Mouse (Mus musculus) adrenal gland, postnatal 10 days (tissue): ENCODE measurements around the gene Bicral. TPM values are rescaled to one million over a fixed set of nuclear protein-coding genes. Genes with fewer than 3 reads are reported as not detected.

Source experiments
- DNase-seq: peaks from one replicate; pipeline ENCODE4 v3.0.0; 2021; ENCODE audit warnings: mixed read lengths
- total RNA-seq, 2 experiments: library from RNA; stranded (reverse); gene quantifications; 2 replicates each; pipeline ENCODE4 v1.2.3; 2021

The Bicral gene
- total RNA-seq, 2 experiments from 2014 or later, result 15.2 to 19.0 TPM

GRCm38 (mm10) chr17:46843022-46843421, 15.3 kb downstream of the Bicral start:
- DNase-seq, result no peak

GRCm38 (mm10) chr17:46840304-46841010, 17.8 kb downstream of the Bicral start:
- no peak for DNase-seq

DNA sequence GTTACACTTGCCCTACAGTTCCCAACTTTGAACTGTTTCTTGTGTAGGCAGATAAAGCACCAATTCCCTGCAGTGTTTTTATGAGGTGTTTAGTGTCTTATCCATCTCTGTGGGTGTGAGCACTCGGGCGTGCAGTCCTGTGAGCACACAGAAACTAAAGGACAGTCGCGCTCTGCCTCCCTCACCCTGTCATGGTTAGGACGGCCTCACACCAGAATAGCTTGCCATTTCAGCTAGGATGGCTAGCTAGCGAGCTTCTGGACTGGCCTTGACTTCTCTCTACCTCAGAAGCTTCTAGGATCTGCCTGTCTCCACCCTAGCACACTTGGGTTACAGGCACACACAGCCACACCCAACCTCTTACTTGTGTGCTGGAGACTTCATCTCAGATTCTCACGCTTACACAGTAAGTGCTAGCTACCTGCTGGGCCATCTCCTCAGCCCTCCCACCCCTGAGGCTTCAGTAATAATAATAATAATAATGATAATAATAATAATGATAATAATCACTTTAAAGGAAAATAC, 19.8 kb downstream of the Bicral start:
- no peak for DNase-seq

- no peak for DNase-seq
These were observed 20.4 kb downstream of the Bicral start for GRCm38 (mm10) chr17:46837897-46838296.

DNA sequence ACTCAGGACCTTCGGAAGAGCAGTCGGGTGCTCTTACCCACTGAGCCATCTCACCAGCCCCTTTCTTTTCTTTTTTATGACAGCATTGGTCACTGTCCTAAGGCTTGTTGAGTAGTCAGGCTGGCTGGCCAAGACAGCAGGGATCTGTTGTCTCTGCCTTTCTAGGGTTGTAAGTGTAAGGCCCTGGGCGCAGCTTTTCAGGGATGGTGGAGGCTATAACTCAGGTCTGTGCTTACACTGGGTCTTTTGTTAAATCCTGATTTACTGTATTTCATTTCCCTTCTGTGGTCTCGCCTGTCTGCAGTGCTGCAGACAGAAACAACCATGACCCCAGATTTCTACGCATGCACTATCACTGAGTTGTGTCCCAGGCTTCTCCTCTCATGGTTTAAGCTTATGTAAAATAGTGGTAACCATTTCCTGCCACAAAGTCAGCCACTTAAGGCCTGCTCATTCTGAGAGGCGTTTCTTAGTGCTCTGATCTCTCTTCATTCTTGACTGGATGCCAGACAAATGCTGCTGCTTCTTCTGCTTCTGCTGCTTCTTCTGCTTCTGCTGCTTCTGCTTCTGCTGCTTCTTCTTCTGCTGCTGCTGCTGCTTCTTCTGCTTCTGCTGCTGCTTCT, 23.1 kb downstream of the Bicral start:
- DNase-seq, result no peak

DNA sequence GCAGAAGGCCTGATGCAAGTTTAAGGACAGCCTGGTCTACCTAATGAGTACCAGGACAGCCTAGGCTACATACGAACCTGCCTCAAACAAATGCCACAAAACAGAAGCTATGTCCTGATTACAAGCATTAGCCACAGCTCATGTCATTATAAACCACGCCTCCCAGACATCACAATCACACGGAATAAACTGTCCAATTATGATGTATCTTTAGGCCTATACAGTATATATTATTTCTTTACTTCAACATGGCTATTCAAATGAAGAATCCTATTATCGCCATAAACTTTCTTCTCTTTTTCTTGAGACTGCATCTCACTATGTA, 25.3 kb downstream of the Bicral start:
- no peak for DNase-seq

DNA sequence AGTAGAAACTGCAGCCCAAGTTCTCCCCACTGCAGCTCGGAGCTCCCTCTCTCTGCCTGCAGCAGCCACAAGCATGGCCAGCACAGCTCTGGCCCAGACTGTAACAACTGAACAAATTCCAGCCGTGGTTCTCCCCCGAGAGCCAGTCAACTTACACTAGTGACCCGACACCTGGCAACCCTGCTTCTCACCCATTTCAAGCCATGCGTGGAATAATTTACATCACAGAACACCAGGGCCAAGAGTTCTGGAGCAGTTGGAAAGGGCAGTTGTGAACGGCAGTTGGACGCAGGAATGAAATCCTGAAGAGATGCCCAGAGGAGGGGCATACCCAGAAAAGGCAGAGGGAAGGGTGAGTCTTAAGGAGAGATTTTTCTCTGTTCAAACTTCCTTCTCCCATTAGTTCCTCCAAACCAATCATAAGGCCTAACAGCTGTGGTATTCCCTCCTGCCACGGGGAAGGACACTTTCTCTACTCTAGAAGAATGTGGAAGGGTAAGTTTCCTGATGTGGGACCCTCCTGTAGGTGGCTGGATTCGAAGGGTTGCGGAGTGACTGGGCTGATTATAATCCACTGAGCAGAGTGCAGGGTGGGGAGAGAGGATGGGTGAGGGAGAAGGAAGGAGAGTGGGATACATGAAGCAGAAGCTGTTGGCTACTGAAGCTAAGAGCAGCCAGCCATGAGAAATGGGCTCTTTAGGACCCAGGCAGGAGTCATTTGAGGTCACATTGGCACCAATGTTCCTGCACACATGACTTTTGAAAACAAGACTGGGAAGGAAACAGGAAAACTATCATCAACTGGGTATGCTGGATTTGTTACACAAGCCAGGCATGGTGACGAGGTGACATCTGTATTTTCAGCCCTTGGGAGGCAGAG, 25.9 kb downstream of the Bicral start:
- peak; percentile 70 for DNase-seq

- DNase-seq, result no peak
These were observed 28.3 kb downstream of the Bicral start for GRCm38 (mm10) chr17:46829856-46830535.

- DNase-seq, result no peak
These were observed 29.3 kb downstream of the Bicral start for GRCm38 (mm10) chr17:46828935-46829334.

DNA sequence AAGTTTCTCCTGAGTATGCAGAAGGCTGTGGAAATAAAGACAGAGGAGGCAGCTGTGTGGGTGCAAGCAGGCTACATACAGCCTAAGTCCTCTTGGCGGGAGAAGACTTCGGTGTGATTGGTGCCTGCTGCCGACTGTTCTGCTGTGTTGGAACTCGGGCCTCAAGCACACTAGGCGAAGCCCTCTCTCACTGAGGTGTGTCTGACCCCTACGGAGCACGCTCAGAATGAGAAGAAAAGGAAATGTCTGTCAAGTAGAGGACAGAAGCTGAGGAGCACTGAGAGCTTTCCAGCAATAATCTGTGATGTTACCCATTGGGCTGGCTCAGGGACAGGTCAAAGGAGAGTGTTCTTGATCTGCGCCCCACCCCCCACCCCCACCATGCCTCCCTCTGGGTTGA, 35.2 kb downstream of the Bicral start:
- no peak for DNase-seq

DNA sequence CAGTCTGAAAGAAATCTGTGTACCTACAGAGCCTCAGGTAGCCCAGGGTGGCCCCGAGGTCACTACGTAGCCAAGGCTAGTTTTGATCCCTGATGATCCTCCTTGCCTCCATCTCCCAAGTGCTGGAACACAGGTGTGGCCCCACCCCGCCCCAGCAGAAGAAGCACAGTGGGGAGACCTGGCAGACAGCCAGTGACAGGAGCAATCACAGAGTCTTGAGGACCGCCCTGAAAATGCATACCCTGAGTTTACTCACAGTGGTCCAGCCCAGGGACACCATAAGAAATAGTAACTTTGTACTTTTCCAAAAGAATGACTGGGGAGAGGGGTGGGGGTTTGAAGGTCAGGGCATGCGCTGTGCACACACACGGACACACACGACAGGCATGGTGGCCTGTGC, 37.7 kb downstream of the Bicral start:
- DNase-seq, result no peak

GRCm38 (mm10) chr17:46817734-46818158, 40.5 kb downstream of the Bicral start:
- peak; percentile 19 for DNase-seq

DNA sequence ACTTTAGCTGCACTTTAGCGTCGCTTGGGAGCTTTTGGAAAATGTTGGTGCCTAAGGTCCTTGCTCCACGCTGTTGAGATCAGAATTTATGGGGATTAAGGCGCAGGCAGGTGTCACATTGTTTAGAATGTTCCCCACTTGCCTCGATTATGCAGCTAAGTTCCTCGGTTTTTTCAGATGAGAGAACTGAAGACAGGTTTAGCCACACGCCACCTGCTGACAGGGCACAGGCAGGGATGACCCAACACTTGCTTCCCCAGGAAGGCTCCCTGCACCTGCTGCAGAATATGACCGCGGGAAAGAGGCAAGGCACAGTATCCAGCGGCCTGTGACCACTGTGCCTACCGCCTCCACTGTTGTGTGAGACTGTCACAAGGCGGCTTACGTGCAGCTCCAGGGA, 42.0 kb downstream of the Bicral start:
- no peak for DNase-seq

- no peak for DNase-seq
These were observed 43.8 kb downstream of the Bicral start for GRCm38 (mm10) chr17:46814497-46814896.

DNA sequence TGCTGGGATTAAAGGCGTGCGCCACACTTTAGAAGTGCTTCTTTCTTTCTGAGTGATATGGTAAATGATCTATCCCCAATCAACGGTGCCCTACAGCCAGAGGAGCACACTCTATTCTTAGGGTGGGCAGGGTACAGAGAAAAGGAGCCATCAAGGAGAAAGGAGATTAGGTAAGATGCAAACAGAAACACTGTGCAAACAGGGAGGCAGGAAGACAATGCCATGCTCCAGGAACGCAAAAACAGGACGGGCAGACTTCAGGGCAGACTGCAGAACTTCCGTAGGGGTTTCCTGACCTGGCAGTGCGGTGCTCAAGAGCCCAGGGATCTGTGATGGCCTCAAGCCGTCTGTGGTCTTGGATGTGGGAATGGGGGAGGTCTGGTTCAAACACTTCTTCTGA, 44.6 kb downstream of the Bicral start:
- no peak for DNase-seq

GRCm38 (mm10) chr17:46812442-46812841, 45.8 kb downstream of the Bicral start:
- no peak for DNase-seq

DNA sequence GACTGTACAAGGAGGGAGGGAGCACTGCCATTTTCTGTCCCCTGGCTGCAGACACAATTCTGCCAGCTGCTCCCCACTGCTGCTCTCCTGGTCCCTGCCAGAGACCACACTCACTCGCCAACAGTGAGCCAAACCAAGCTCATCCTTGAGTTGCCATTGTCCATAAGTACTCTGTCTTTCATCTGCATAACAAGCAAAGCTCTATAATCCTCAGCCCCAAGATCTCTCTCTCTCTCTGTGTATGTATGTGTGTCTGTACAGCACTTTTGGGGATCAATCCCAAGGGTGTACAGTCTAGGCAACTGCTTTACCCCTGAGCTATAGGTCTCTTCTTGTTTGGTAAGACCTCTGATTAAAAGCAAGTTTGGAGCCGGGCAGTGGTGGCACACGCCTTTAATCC, 47.6 kb downstream of the Bicral start:
- no peak for DNase-seq

DNA sequence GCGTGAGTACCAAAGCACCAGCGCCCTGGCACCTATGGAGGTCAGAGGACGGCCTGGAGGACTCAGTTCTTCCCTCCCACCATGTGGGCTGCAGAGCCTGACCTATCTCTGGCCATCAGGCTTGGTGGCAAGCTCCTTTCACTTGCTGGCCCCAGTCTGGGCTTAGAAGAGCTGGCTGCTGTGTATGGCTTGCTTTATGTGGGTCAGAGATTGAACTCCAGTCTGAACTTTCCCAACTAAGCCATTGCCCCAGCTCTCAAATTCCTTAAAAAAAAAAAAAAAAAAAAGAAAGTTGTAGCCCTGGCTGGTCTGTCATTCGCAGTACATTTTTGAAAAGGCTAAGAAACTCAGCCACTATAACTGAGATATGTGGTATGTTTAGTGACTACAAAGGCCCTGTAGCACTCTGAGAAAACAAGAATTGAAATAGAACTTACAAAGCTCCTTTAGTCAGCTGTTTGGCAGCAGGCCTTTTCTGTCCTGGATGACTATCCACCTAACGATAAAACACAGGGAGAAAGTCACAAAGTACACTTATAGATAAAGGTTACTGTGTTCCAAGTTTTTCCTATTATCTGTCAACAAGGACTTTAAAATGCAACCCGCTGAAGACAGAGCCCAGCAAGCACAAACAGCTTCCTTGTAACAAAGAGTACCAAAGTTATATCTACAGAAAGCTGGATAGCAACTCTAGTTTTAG, 49.0 kb downstream of the Bicral start:
- no peak for DNase-seq

GRCm38 (mm10) chr17:46808376-46808775, 49.9 kb downstream of the Bicral start:
- no peak for DNase-seq

DNA sequence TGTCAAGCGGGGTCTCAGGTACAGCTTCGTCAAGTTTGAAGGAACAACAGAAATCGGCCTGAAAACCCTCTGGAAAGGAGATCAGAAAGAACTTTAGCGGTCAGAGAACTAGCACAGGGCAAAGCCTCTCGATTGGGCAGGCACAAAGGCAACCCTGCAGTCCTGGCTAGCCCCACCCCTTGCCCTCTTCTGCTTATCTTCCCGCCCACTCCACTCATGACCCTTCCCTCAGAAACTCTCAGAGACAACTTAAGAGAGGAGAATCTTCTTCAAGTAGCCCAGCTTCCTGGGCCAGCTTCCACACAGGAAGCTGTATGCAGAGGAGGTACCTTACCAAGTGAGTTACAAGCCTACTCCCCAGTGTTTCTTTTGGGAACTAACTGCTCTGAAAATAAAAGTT, 56.5 kb downstream of the Bicral start:
- DNase-seq, result no peak

DNA sequence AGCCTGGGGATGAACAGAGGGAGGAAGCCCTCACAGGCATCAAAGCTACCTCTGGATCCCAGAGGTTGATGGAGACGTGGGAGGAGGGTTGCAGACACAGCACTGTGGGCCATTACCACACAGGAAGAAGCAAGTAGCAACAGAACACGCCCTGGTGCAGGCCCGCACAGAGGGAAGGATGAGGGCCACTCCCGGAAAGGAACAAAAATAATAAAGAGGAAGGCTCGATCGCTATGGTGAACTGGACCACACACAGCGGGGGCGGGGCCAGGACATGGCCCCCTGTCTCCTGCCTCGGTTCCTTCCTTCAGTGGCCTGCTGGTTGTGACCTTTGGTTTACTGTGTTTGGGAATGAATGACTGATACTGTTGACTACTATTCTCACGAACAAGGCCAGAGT, 58.6 kb downstream of the Bicral start:
- DNase-seq, result no peak

DNA sequence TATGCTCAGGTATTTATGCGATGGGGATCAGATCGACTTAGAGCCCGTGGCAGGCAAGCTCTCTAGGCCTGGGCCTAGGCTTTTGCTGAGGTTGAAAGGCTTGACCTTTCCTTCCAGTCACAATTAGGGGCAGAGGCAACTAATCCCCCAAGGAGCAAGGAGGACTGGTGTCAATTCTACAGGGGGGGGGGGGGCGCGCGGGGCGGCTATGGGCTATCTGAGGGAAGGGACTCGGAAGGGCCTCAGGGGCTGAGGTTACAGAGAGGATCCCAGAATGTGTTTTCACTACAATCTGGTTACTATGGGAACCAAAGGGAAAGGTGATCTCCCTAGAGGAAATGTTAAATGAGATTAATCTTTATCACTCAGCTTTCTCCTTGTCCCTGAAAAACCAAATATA, 60.9 kb downstream of the Bicral start:
- no peak for DNase-seq
